ENCODE assay signal across 23 mouse cellular contexts in genomic region chr8:124547269-124547668, GRCm38 (mm10). TPM values are rescaled to one million over a fixed set of nuclear protein-coding genes. Genes with fewer than 3 reads are reported as not detected.
DNase-seq lines count a peak whose midpoint lies in the region; ATAC-seq and TF ChIP-seq lines count a peak whose summit lies in the region.
"Had no signal": no experiment of that assay in that cellular context is flagged by ENCODE, and none has a peak within 500 bp of the region (broad histone marks: within the 10 kb centered on the region; RNA-seq: fewer than 3 reads in every experiment).

No protein-coding gene starts in this region.

- H3K27me3 ChIP-seq in forebrain, postnatal 0 days (ENCODE audit: insufficient read depth, low read length) = no peaks in the 10 kb centered on the region
- no peaks in the 10 kb centered on the region for H3K27me3 ChIP-seq in forebrain, embryonic 14.5 days (replicated peaks; ENCODE audit: control insufficient read depth, insufficient read depth, low read length)
- no peaks in the 10 kb centered on the region for H3K27me3 ChIP-seq in hindbrain, embryonic 14.5 days (ENCODE audit: control insufficient read depth, insufficient read depth, low read length)
- no peaks in the 10 kb centered on the region for H3K27me3 ChIP-seq in hindbrain, embryonic 12.5 days
- H3K27me3 ChIP-seq: embryonic facial prominence, embryonic 12.5 days had no signal

- DNase-seq in forebrain, postnatal 0 days = no peak
- no peak for DNase-seq in forebrain, embryonic 14.5 days (ENCODE audit: low spot score)
- no peak for DNase-seq in hindbrain, embryonic 14.5 days (ENCODE audit: low spot score)
- DNase-seq in layer of hippocampus, adult 2 months (ENCODE audit: low spot score in 2 of 2) = no peak
- DNase-seq in layer of hippocampus, postnatal 25 days (ENCODE audit: extremely low spot score in 1 of 2, low spot score in 1 of 2) = no peak
- peak; percentile 72 for DNase-seq in brain, adult 2 months (ENCODE audit: low read depth, low spot score)
- DNase-seq in right cerebral cortex, postnatal 10 days (ENCODE audit: low spot score in 2 of 2) = no peak
- DNase-seq: adrenal gland, postnatal 10 days; B cell, adult 2 months; cerebellum, adult 11-12 months; cerebellum, adult 9-10 months; cerebellum, postnatal 25 days; gastrocnemius, postnatal 36 days; heart, adult 11 months; heart, postnatal 14 days had no signal

- H3K4me3 ChIP-seq in forebrain, postnatal 0 days (ENCODE audit: low read depth, low read length) = no peak overlapping the region
- H3K4me3 ChIP-seq in forebrain, embryonic 14.5 days (ENCODE audit: low read depth, low read length) = no peak overlapping the region
- no peak overlapping the region for H3K4me3 ChIP-seq in hindbrain, embryonic 14.5 days (replicated peaks; ENCODE audit: low read length)
- H3K4me3 ChIP-seq in hindbrain, embryonic 12.5 days = no peak overlapping the region
- H3K4me3 ChIP-seq in layer of hippocampus, adult 2 months = no peak overlapping the region
- H3K4me3 ChIP-seq: embryonic facial prominence, embryonic 12.5 days had no signal

- no peak overlapping the region for H3K9ac ChIP-seq in forebrain, postnatal 0 days
- no peak overlapping the region for H3K9ac ChIP-seq in forebrain, embryonic 14.5 days (ENCODE audit: low read length)
- H3K9ac ChIP-seq in hindbrain, embryonic 14.5 days = no peak overlapping the region
- H3K9ac ChIP-seq in hindbrain, embryonic 12.5 days = no peak overlapping the region
- H3K9ac ChIP-seq: embryonic facial prominence, embryonic 12.5 days had no signal

- no peak overlapping the region for H3K27ac ChIP-seq in forebrain, postnatal 0 days (ENCODE audit: low read depth, low read length)
- no peak overlapping the region for H3K27ac ChIP-seq in forebrain, embryonic 14.5 days (ENCODE audit: low read depth, low read length)
- peak overlapping the region; percentile 49 for H3K27ac ChIP-seq in hindbrain, embryonic 14.5 days
- H3K27ac ChIP-seq in hindbrain, embryonic 12.5 days = no peak overlapping the region
- peak overlapping the region; percentile 48 for H3K27ac ChIP-seq in layer of hippocampus, adult 2 months
- H3K27ac ChIP-seq: embryonic facial prominence, embryonic 12.5 days had no signal

- no peak for TF ChIP-seq CTCF in forebrain, postnatal 0 days (IDR thresholded peaks at IDR 0.05; ENCODE audit: low read depth)
- TF ChIP-seq CTCF in layer of hippocampus, adult 2 months (conservative IDR thresholded peaks at IDR 0.05) = no peak

- no peaks in the 10 kb centered on the region for H3K4me1 ChIP-seq in forebrain, postnatal 0 days (ENCODE audit: insufficient read depth)
- no peaks in the 10 kb centered on the region for H3K4me1 ChIP-seq in forebrain, embryonic 14.5 days (ENCODE audit: control insufficient read depth, insufficient read depth, low read length)
- H3K4me1 ChIP-seq in hindbrain, embryonic 14.5 days (replicated peaks; ENCODE audit: control insufficient read depth, insufficient read depth, low read length) = no peaks in the 10 kb centered on the region
- no peaks in the 10 kb centered on the region for H3K4me1 ChIP-seq in hindbrain, embryonic 12.5 days
- H3K4me1 ChIP-seq: embryonic facial prominence, embryonic 12.5 days had no signal

- no peaks in the 10 kb centered on the region for H3K9me3 ChIP-seq in forebrain, postnatal 0 days (ENCODE audit: low read length)
- no peaks in the 10 kb centered on the region for H3K9me3 ChIP-seq in forebrain, embryonic 14.5 days (replicated peaks; ENCODE audit: control insufficient read depth, low read length)
- no peaks in the 10 kb centered on the region for H3K9me3 ChIP-seq in hindbrain, embryonic 14.5 days (ENCODE audit: control insufficient read depth, low read length)
- no peaks in the 10 kb centered on the region for H3K9me3 ChIP-seq in hindbrain, embryonic 12.5 days (replicated peaks)
- H3K9me3 ChIP-seq: embryonic facial prominence, embryonic 12.5 days; G1E had no signal

- 0 out of 2 replicates have a peak, but pooled peaks have one; percentile 16 for ATAC-seq in forebrain, postnatal 0 days
- no peak for ATAC-seq in forebrain, embryonic 14.5 days
- ATAC-seq in hindbrain, embryonic 14.5 days (ENCODE audit: low FRiP score) = peak; percentile 48; the same call in 1 of the 2 replicates
- no peak for ATAC-seq in hindbrain, embryonic 12.5 days (ENCODE audit: low FRiP score)
- ATAC-seq: CD4-positive, CD25-positive, alpha-beta regulatory T cell, adult 4 months; forebrain, embryonic 16.5 days had no signal

- no peak overlapping the region for H3K4me2 ChIP-seq in forebrain, postnatal 0 days (ENCODE audit: low read depth)
- H3K4me2 ChIP-seq in forebrain, embryonic 14.5 days (ENCODE audit: low read length) = no peak overlapping the region
- H3K4me2 ChIP-seq in hindbrain, embryonic 14.5 days (replicated peaks) = no peak overlapping the region
- H3K4me2 ChIP-seq in hindbrain, embryonic 12.5 days (replicated peaks) = no peak overlapping the region
- H3K4me2 ChIP-seq: embryonic facial prominence, embryonic 12.5 days had no signal

- H3K36me3 ChIP-seq in forebrain, postnatal 0 days (ENCODE audit: insufficient read depth) = peaks cover 93% of the 10 kb centered on the region
- peaks cover 96% of the 10 kb centered on the region for H3K36me3 ChIP-seq in forebrain, embryonic 14.5 days (ENCODE audit: control insufficient read depth, insufficient read depth, low read length)
- peaks cover 97% of the 10 kb centered on the region for H3K36me3 ChIP-seq in hindbrain, embryonic 14.5 days (replicated peaks; ENCODE audit: control insufficient read depth, insufficient read depth)
- peaks cover 95% of the 10 kb centered on the region for H3K36me3 ChIP-seq in hindbrain, embryonic 12.5 days

- 83% methylated on average over 11 of the region's 11 CpGs for WGBS in forebrain, postnatal 0 days
- 89% methylated on average over 11 of the region's 11 CpGs for WGBS in forebrain, embryonic 14.5 days
- 71% methylated on average over 11 of the region's 11 CpGs for WGBS in hindbrain, embryonic 14.5 days
- 61% methylated on average over 11 of the region's 11 CpGs for WGBS in hindbrain, embryonic 12.5 days

RNA-seq across cellular contexts. Expression of gene Agt, which starts 22.2 kb away (rescaled TPM):
- 27.7 and 29.4 TPM in 2 replicates for total RNA-seq in forebrain, postnatal 0 days (2014; rRNA removed)
- 18.6 and 30.0 TPM in 2 replicates for polyA plus RNA-seq in forebrain, postnatal 0 days (2015; fragmentation: Nextera tagmentation; extraction: Ambion mirVana)
- polyA plus RNA-seq in forebrain, embryonic 14.5 days (2014; fragmentation: Nextera tagmentation; extraction: Ambion mirVana) = not detected in 2 replicates
- polyA plus RNA-seq in hindbrain, embryonic 14.5 days (2014; fragmentation: Nextera tagmentation; extraction: Ambion mirVana) = 0.76 and 1.1 TPM in 2 replicates
- 0.35 and 0.44 TPM in 2 replicates for polyA plus RNA-seq in hindbrain, embryonic 12.5 days (2016; fragmentation: Nextera tagmentation; extraction: Ambion mirVana)
- total RNA-seq in layer of hippocampus, adult 2 months (2021) = 10 to 100 TPM; 29.9 to 33.9 TPM
- total RNA-seq in layer of hippocampus, postnatal 25 days (2021) = 10 to 100 TPM; 37.0 to 47.2 TPM
- total RNA-seq: G1E; hematopoietic stem cell, adult 5-6 weeks had no signal
- polyA plus RNA-seq: CD4-positive, CD25-positive, alpha-beta regulatory T cell, adult 4 months; forebrain, embryonic 11.5 days; G1E had no signal

RNA-seq across cellular contexts. Expression of gene Cog2, which starts 26.7 kb away (rescaled TPM):
- 30.4 and 32.9 TPM in 2 replicates for total RNA-seq in forebrain, postnatal 0 days (2014; rRNA removed)
- 13.7 and 19.3 TPM in 2 replicates for polyA plus RNA-seq in forebrain, postnatal 0 days (2015; fragmentation: Nextera tagmentation; extraction: Ambion mirVana)
- 37.0 and 41.2 TPM in 2 replicates for polyA plus RNA-seq in forebrain, embryonic 14.5 days (2014; fragmentation: Nextera tagmentation; extraction: Ambion mirVana)
- 32.5 and 34.7 TPM in 2 replicates for polyA plus RNA-seq in hindbrain, embryonic 14.5 days (2014; fragmentation: Nextera tagmentation; extraction: Ambion mirVana)
- 44.2 and 44.6 TPM in 2 replicates for polyA plus RNA-seq in hindbrain, embryonic 12.5 days (2016; fragmentation: Nextera tagmentation; extraction: Ambion mirVana)
- total RNA-seq in layer of hippocampus, adult 2 months (2021) = 10 to 100 TPM; 45.3 to 49.0 TPM
- total RNA-seq in layer of hippocampus, postnatal 25 days (2021) = 10 to 100 TPM; 37.2 to 48.5 TPM

RNA-seq across cellular contexts. Expression of gene Capn9, which starts 28.6 kb away (rescaled TPM):
- total RNA-seq in forebrain, postnatal 0 days (2014; rRNA removed) = not detected in 2 replicates
- 0.29 and 0.34 TPM in 2 replicates for polyA plus RNA-seq in forebrain, postnatal 0 days (2015; fragmentation: Nextera tagmentation; extraction: Ambion mirVana)
- polyA plus RNA-seq in forebrain, embryonic 14.5 days (2014; fragmentation: Nextera tagmentation; extraction: Ambion mirVana) = 0.19 TPM in 1 of 2 replicates, not detected in the other
- 0.11 and 0.53 TPM in 2 replicates for polyA plus RNA-seq in hindbrain, embryonic 14.5 days (2014; fragmentation: Nextera tagmentation; extraction: Ambion mirVana)
- polyA plus RNA-seq in hindbrain, embryonic 12.5 days (2016; fragmentation: Nextera tagmentation; extraction: Ambion mirVana) = not detected in 2 replicates
- under 1 TPM; 0.34 to 0.79 TPM for total RNA-seq in layer of hippocampus, adult 2 months (2021)
- total RNA-seq in layer of hippocampus, postnatal 25 days (2021) = under 1 TPM; 0.17 to 0.40 TPM
- total RNA-seq: G1E; gastrocnemius, adult 8-10 months; gastrocnemius, postnatal 36 days; hematopoietic stem cell, adult 5-6 weeks had no signal
- polyA plus RNA-seq: CD4-positive, CD25-positive, alpha-beta regulatory T cell, adult 4 months; embryonic facial prominence, embryonic 12.5 days; forebrain, embryonic 11.5 days; G1E had no signal

Comparison
In these comparisons a context has a peak if more than half of its experiments do, and no peak if none do; other contexts are left out.
1. ATAC-seq: peak in forebrain, postnatal 0 days (single experiment) and hindbrain, embryonic 14.5 days (single experiment); none in forebrain, embryonic 14.5 days (single experiment) and hindbrain, embryonic 12.5 days (single experiment).
2. H3K27ac ChIP-seq: peak in hindbrain, embryonic 14.5 days (single experiment) and layer of hippocampus, adult 2 months (single experiment); none in forebrain, postnatal 0 days (single experiment), forebrain, embryonic 14.5 days (single experiment) and hindbrain, embryonic 12.5 days (single experiment).